Comparison of ENCODE assay signal across 8 mouse cellular contexts in genomic region chr2:30929483-30930045, GRCm38 (mm10). TPM values are rescaled to one million over a fixed set of nuclear protein-coding genes. Genes with fewer than 3 reads are reported as not detected.
A peak's percentile ranks its signal among the peaks of the same experiment; 100 is the strongest.
DNase-seq lines count a peak whose midpoint lies in the region; ATAC-seq and TF ChIP-seq lines count a peak whose summit lies in the region.

Gene Ptges, minus strand, starts transcription at chr2:30929863.

- WGBS in heart, embryonic 13.5 days, result 3% methylated on average over 23 of the region's 23 CpGs
- WGBS in liver, embryonic 15.5 days (ENCODE audit: insufficient replicate concordance), result 5% methylated on average over 23 of the region's 23 CpGs
- WGBS in neural tube, embryonic 11.5 days, result 5% methylated on average over 23 of the region's 23 CpGs

- H3K27me3 ChIP-seq in ES-Bruce4 (ENCODE audit: control insufficient read depth, insufficient read depth, low read length, poor library complexity, severe bottlenecking), result no peaks in the 10 kb centered on the region
- peaks cover under 1% of the 10 kb centered on the region; the same call in 1 of the 2 replicates for H3K27me3 ChIP-seq in heart, embryonic 13.5 days (replicated peaks)
- 0 out of 2 replicates have a peak, but pooled peaks cover 4% of the 10 kb centered on the region for H3K27me3 ChIP-seq in liver, embryonic 15.5 days
- no peaks in the 10 kb centered on the region for H3K27me3 ChIP-seq in neural tube, embryonic 11.5 days (ENCODE audit: control insufficient read depth, insufficient read depth, low read length)

- peaks cover 8% of the 10 kb centered on the region for H3K4me1 ChIP-seq in ES-Bruce4 (ENCODE audit: control insufficient read depth, insufficient read depth, low read length)
- peaks cover 20% of the 10 kb centered on the region for H3K4me1 ChIP-seq in brown adipose tissue, adult 24 weeks (ENCODE audit: control insufficient read depth, insufficient read depth, insufficient read length, low read length)
- peaks cover 34% of the 10 kb centered on the region for H3K4me1 ChIP-seq in heart, embryonic 13.5 days
- peaks cover 30% of the 10 kb centered on the region for H3K4me1 ChIP-seq in liver, embryonic 15.5 days (replicated peaks)
- no peaks in the 10 kb centered on the region for H3K4me1 ChIP-seq in neural tube, embryonic 11.5 days (ENCODE audit: control insufficient read depth, insufficient read depth, low read length)

- peak; percentile 64 for TF ChIP-seq CTCF in ES-Bruce4 (IDR thresholded peaks at IDR 0.05; ENCODE audit: low read depth, low read length)

- H3K9me3 ChIP-seq in ES-Bruce4 (replicated peaks; ENCODE audit: control insufficient read depth, insufficient read depth, low read length, poor library complexity, severe bottlenecking), result no peaks in the 10 kb centered on the region
- H3K9me3 ChIP-seq in heart, embryonic 13.5 days, result no peaks in the 10 kb centered on the region
- H3K9me3 ChIP-seq in liver, embryonic 15.5 days (replicated peaks), result no peaks in the 10 kb centered on the region
- H3K9me3 ChIP-seq in neural tube, embryonic 11.5 days (ENCODE audit: control insufficient read depth, low read length), result no peaks in the 10 kb centered on the region

- peak within 1 kb of the TSS; percentile 41 for H3K9ac ChIP-seq in ES-Bruce4 (ENCODE audit: low read depth, poor library complexity, severe bottlenecking)
- peak within 1 kb of the TSS; percentile 67 for H3K9ac ChIP-seq in heart, embryonic 13.5 days
- H3K9ac ChIP-seq in liver, embryonic 15.5 days, result peak within 1 kb of the TSS; percentile 29; the same call in 1 of the 2 replicates
- H3K9ac ChIP-seq in neural tube, embryonic 11.5 days (ENCODE audit: low read length), result no peak within 1 kb of the TSS

- no peaks in the 10 kb centered on the region for H3K36me3 ChIP-seq in ES-Bruce4 (ENCODE audit: control insufficient read depth, insufficient read depth, low read length, poor library complexity, severe bottlenecking)
- H3K36me3 ChIP-seq in heart, embryonic 13.5 days, result no peaks in the 10 kb centered on the region
- no peaks in the 10 kb centered on the region for H3K36me3 ChIP-seq in liver, embryonic 15.5 days (replicated peaks)
- H3K36me3 ChIP-seq in neural tube, embryonic 11.5 days (ENCODE audit: control insufficient read depth, insufficient read depth, low read length), result no peaks in the 10 kb centered on the region

- TF ChIP-seq EP300 in ES-Bruce4 (IDR thresholded peaks at IDR 0.05; ENCODE audit: insufficient read depth, low read depth, low read length), result 0 out of 2 replicates have a peak, but pooled peaks have one; percentile 26

- H3K4me3 ChIP-seq in ES-Bruce4 (ENCODE audit: low read depth, low read length), result peak within 1 kb of the TSS; percentile 63
- H3K4me3 ChIP-seq in brown adipose tissue, adult 24 weeks (ENCODE audit: insufficient read depth, low read depth, low read length), result peak within 1 kb of the TSS; percentile 35
- peak within 1 kb of the TSS; percentile 31 for H3K4me3 ChIP-seq in heart, embryonic 13.5 days
- H3K4me3 ChIP-seq in liver, embryonic 15.5 days (replicated peaks), result peak within 1 kb of the TSS; percentile 44
- 0 out of 2 replicates have a peak within 1 kb of the TSS, but pooled peaks have one; percentile 0 for H3K4me3 ChIP-seq in neural tube, embryonic 11.5 days (ENCODE audit: low read depth, low read length)

- peak within 1 kb of the TSS; percentile 68 for H3K4me2 ChIP-seq in heart, embryonic 13.5 days
- peak within 1 kb of the TSS; percentile 63 for H3K4me2 ChIP-seq in liver, embryonic 15.5 days
- H3K4me2 ChIP-seq in neural tube, embryonic 11.5 days (ENCODE audit: low read depth), result peak within 1 kb of the TSS; percentile 36

- H3K27ac ChIP-seq in ES-Bruce4 (ENCODE audit: insufficient read depth, low read length), result peak within 1 kb of the TSS; percentile 59
- peak within 1 kb of the TSS; percentile 27; the same call in 1 of the 2 replicates for H3K27ac ChIP-seq in brown adipose tissue, adult 24 weeks (replicated peaks; ENCODE audit: low read depth, low read length)
- no peak within 1 kb of the TSS for H3K27ac ChIP-seq in heart, embryonic 13.5 days (replicated peaks)
- peak within 1 kb of the TSS; percentile 66 for H3K27ac ChIP-seq in liver, embryonic 15.5 days (replicated peaks)
- H3K27ac ChIP-seq in neural tube, embryonic 11.5 days (ENCODE audit: low read depth, low read length), result no peak within 1 kb of the TSS

- peak; percentile 64 for ATAC-seq in erythroid progenitor cell, adult 5-6 weeks (replicated peaks; ENCODE audit: low FRiP score, poor library complexity, severe bottlenecking)
- ATAC-seq in heart, embryonic 13.5 days (ENCODE audit: extremely low read depth, insufficient number of reproducible peaks, low FRiP score, low TSS enrichment), result peak; percentile 25
- ATAC-seq in liver, embryonic 15.5 days (ENCODE audit: insufficient read depth), result peak; percentile 36; the same call in 1 of the 2 replicates
- ATAC-seq in neural tube, embryonic 11.5 days (ENCODE audit: insufficient read depth, low FRiP score, low TSS enrichment), result no peak

- no peak for TF ChIP-seq POLR2A in ES-Bruce4 (IDR thresholded peaks at IDR 0.05; ENCODE audit: insufficient read depth, low read length)

- DNase-seq in kidney, postnatal 10 days, result peak; percentile 85
- DNase-seq in neural tube, embryonic 11.5 days (ENCODE audit: low spot score), result peak; percentile 77
- DNase-seq in testis, postnatal 10 days (ENCODE audit: low spot score), result peak; percentile 86

RNA-seq across cellular contexts. Expression of gene Ptges, which starts in this region (rescaled TPM):
- polyA plus RNA-seq in ES-Bruce4 (2011; ENCODE audit: insufficient read depth, insufficient read length, low read depth, missing spikeins), result 8.7 and 9.4 TPM in 2 replicates
- 15.6 and 20.6 TPM in 2 replicates for polyA plus RNA-seq in brown adipose tissue, adult 24 weeks (2012; ENCODE audit: insufficient read depth, insufficient read length, missing spikeins)
- not detected in 2 replicates for total RNA-seq in erythroid progenitor cell, adult 5-6 weeks (2015; ENCODE audit: low replicate concordance)
- total RNA-seq in erythroid progenitor cell, adult 5-6 weeks (2017; ENCODE audit: low replicate concordance), result 0.77 and 12.5 TPM in 2 replicates
- polyA plus RNA-seq in heart, embryonic 13.5 days (2015; fragmentation: Nextera tagmentation; extraction: Ambion mirVana), result 2.3 and 5.0 TPM in 2 replicates
- 0.29 and 0.33 TPM in 2 replicates for polyA plus RNA-seq in liver, embryonic 15.5 days (2015; fragmentation: Nextera tagmentation; extraction: Ambion mirVana)
- polyA plus RNA-seq in neural tube, embryonic 11.5 days (2014; fragmentation: Nextera tagmentation; extraction: Ambion mirVana), result 2.6 and 4.3 TPM in 2 replicates

Comparison
In these comparisons a context has a peak if more than half of its experiments do, and no peak if none do; other contexts are left out.
1. Peak in ATAC-seq, H3K4me3 ChIP-seq, H3K27ac ChIP-seq, H3K9ac ChIP-seq and H3K4me2 ChIP-seq in liver, embryonic 15.5 days; RNA of the gene not detected or under 1 TPM.
2. H3K27ac ChIP-seq: peak in ES-Bruce4 (single experiment) and brown adipose tissue, adult 24 weeks (single experiment); none in heart, embryonic 13.5 days (single experiment) and neural tube, embryonic 11.5 days (single experiment).
3. H3K4me3 ChIP-seq: peak in every context shown above with its lines; median percentile 63 in ES-Bruce4; 44 in liver, embryonic 15.5 days; 35 in brown adipose tissue, adult 24 weeks; 31 in heart, embryonic 13.5 days; 0 in neural tube, embryonic 11.5 days.
4. Peak in every context shown above with its lines, with median percentiles within 50 percentile points of each other: H3K4me2 ChIP-seq and DNase-seq.